Mouse (Mus musculus) midbrain, embryonic 16.5 days (tissue): ENCODE data around the gene Farp1. TPM values are rescaled to one million over a fixed set of nuclear protein-coding genes. Genes with fewer than 3 reads are reported as not detected.

Experiments used
- ATAC-seq: fragments of 200-750 bp; cut with Nextera tagmentation; 2 replicates; pipeline ENCODE4 v1.8.0; 2017; ENCODE audit warnings: moderate TSS enrichment
- H3K27ac ChIP-seq: fragments of 300-500 bp; sonication (generic); 2 replicates; pipeline ENCODE4 v1.5.1; 2014; ENCODE audit warnings: mild to moderate bottlenecking, low read length, mixed read lengths
- H3K27me3 ChIP-seq: fragments of 300-500 bp; sonication (generic); 2 replicates; pipeline ENCODE4 v1.6.1; 2014; ENCODE audit warnings: low read depth, low read length, mixed read lengths; ENCODE audit not compliant: control insufficient read depth, insufficient read depth
- H3K36me3 ChIP-seq: fragments of 300-500 bp; sonication (generic); 2 replicates; pipeline ENCODE4 v1.6.1; 2014; ENCODE audit warnings: mild to moderate bottlenecking, low read length, moderate library complexity, mixed read lengths; ENCODE audit not compliant: control insufficient read depth, insufficient read depth
- H3K4me1 ChIP-seq: fragments of 300-500 bp; sonication (generic); 2 replicates; pipeline ENCODE4 v1.6.1; 2014; ENCODE audit warnings: mild to moderate bottlenecking, low read length, mixed read lengths; ENCODE audit not compliant: control insufficient read depth, insufficient read depth
- H3K4me2 ChIP-seq: fragments of 300-500 bp; sonication (generic); 2 replicates; pipeline ENCODE4 v1.6.1; 2014; ENCODE audit warnings: mild to moderate bottlenecking, low read length, mixed read lengths
- H3K4me3 ChIP-seq: fragments of 300-500 bp; sonication (generic); 2 replicates; pipeline ENCODE4 v1.5.1; 2014; ENCODE audit warnings: low read depth, mild to moderate bottlenecking, low read length, moderate library complexity, mixed read lengths
- H3K9ac ChIP-seq: fragments of 300-500 bp; sonication (generic); 2 replicates; pipeline ENCODE4 v1.6.1; 2014; ENCODE audit warnings: low read depth, low read length, mixed read lengths
- H3K9me3 ChIP-seq: fragments of 300-500 bp; sonication (generic); replicated peaks from 2 replicates; pipeline ENCODE4 v1.6.1; 2014; ENCODE audit warnings: mild to moderate bottlenecking, low read length, mixed read lengths; ENCODE audit not compliant: control insufficient read depth, poor library complexity, severe bottlenecking
- WGBS: fragments of 180-500 bp; shearing (Covaris S2); extraction: QIAGEN DNeasy Blood & Tissue Kit; methylation state at CpG from one replicate; pipeline ENCODE4 v1.1.7; 2014; 5-methylcytosine and 5-hydroxymethylcytosine counted together
- polyA plus RNA-seq: library from polyadenylated mRNA; unstranded; fragments of >200 nt; fragmentation: Nextera tagmentation; extraction: Ambion mirVana; gene quantifications from 2 replicates; pipeline ENCODE4 v1.2.1, GENCODE M21; 2015

Gene Farp1
- polyA plus RNA-seq, 1 experiment from 2014 or later: 39.8 TPM

DNA sequence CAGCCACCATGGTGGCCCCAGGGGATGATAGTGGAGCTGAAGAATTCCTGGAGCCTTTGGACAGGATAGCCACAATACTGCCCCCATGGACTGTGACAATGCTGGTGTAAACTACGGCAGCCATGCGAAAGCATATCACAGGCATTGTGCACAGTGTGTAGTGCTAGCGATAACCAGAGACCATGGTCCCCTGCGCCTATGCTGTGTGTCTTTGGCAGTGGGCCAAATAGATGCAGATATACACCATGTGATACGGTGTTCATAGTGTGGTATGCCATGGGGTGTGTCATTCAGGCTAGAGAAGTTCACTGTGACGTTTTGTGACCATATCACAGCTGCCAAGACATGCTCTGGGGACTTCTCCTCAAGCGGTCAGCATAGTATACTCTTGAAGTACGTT is 164.8 kb downstream of the Farp1 start:
- Histone ChIP-seq H3K4me3 (no peak overlapping the region), H3K4me2 (no peak overlapping the region), H3K36me3 (no peaks in the 10 kb centered on the region), H3K9me3 (peaks cover 4% of the 10 kb centered on the region), H3K27ac (0 out of 2 replicates have a peak overlapping the region, but pooled peaks have one; percentile 50), H3K4me1 (peaks cover 19% of the 10 kb centered on the region), H3K27me3 (no peaks in the 10 kb centered on the region), H3K9ac (no peak overlapping the region)
- peak; percentile 47; the same call in 1 of the 2 replicates for ATAC-seq
- 62% methylated on average over 8 of the region's 8 CpGs for WGBS

DNA sequence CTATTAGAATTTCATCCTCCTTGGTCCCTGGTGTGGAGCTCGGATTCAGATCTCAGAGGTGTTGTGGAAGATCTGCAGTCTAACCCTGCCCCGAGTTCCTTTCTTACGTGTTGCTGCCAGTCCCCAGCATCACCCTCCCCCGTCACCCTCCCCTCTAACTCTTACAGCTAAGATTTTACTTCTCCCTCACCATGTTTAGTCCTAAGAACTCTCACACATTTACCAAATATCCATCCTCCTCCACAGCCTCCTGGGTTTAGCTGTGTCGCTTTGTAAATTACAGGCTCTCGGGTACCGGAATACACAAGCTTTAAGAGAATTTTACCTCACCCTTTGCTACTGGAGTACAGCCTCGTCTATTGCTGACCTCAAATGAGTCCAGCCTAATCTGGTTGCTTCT is 165.4 kb downstream of the Farp1 start:
- no peak overlapping the region for H3K4me2 ChIP-seq
- no peak for ATAC-seq
- no peak overlapping the region for H3K4me3 ChIP-seq
- H3K27ac ChIP-seq: no peak overlapping the region
- no peak overlapping the region for H3K9ac ChIP-seq
- peaks cover 4% of the 10 kb centered on the region for H3K9me3 ChIP-seq
- H3K36me3 ChIP-seq: no peaks in the 10 kb centered on the region
- peaks cover 19% of the 10 kb centered on the region for H3K4me1 ChIP-seq
- no peaks in the 10 kb centered on the region for H3K27me3 ChIP-seq
- WGBS: 73% methylated on average over 8 of the region's 8 CpGs

DNA sequence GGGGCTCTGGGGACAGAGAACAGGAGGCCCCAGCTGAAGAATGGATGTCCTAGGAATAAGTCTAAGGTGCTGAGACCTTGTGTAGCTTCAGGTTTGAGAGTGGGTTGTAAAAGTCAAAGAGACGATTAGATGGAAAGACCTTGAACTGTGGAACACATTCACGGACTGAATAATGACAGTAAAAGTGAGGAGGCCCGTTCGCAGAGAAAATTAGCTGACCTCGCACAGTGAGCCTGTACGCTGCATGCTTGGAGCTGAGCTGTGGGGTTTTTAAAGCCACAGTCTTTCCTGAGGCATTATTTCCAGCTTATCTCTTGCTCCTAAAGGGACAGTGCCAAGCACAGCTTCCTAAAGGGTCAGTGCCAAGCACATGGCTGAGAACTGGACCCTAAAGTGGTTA is 166.2 kb downstream of the Farp1 start:
- H3K27ac ChIP-seq: peak overlapping the region; percentile 37; the same call in 1 of the 2 replicates

DNA sequence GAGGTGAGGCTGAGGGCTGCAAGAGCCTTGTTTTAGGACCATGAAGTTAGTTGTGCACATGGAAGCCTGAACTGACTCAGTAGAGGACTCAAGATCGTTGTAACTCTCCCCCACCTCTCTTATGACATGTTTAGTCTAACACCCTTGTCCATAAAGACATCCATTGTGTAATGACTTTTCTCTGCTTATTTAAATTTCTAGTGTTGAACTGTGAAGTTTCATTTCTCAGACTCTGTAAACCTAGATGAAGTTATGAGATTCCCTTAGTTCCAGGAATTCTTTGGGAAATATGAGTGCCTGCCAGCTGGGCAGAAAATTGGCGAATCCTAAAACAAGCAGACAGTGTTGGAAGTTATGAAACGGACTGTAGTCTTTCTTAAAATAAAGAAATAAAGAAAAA is 170.5 kb downstream of the Farp1 start:
- WGBS: 87% methylated on average over 3 of the region's 3 CpGs
- no peaks in the 10 kb centered on the region for H3K9me3 ChIP-seq
- no peaks in the 10 kb centered on the region for H3K27me3 ChIP-seq
- no peak overlapping the region for H3K4me3 ChIP-seq
- no peak for ATAC-seq
- H3K4me2 ChIP-seq: no peak overlapping the region
- H3K4me1 ChIP-seq: peaks cover 7% of the 10 kb centered on the region
- H3K27ac ChIP-seq: no peak overlapping the region
- no peaks in the 10 kb centered on the region for H3K36me3 ChIP-seq
- H3K9ac ChIP-seq: no peak overlapping the region

More for the DNA sequence above, 166.2 kb downstream of the Farp1 start:
- H3K36me3 ChIP-seq: no peaks in the 10 kb centered on the region
- no peak overlapping the region for H3K9ac ChIP-seq
- no peaks in the 10 kb centered on the region for H3K27me3 ChIP-seq
- ATAC-seq: no peak
- 74% methylated on average over 6 of the region's 6 CpGs for WGBS
- H3K4me2 ChIP-seq: no peak overlapping the region
- peaks cover 19% of the 10 kb centered on the region for H3K4me1 ChIP-seq
- H3K4me3 ChIP-seq: no peak overlapping the region
- no peaks in the 10 kb centered on the region for H3K9me3 ChIP-seq

DNA sequence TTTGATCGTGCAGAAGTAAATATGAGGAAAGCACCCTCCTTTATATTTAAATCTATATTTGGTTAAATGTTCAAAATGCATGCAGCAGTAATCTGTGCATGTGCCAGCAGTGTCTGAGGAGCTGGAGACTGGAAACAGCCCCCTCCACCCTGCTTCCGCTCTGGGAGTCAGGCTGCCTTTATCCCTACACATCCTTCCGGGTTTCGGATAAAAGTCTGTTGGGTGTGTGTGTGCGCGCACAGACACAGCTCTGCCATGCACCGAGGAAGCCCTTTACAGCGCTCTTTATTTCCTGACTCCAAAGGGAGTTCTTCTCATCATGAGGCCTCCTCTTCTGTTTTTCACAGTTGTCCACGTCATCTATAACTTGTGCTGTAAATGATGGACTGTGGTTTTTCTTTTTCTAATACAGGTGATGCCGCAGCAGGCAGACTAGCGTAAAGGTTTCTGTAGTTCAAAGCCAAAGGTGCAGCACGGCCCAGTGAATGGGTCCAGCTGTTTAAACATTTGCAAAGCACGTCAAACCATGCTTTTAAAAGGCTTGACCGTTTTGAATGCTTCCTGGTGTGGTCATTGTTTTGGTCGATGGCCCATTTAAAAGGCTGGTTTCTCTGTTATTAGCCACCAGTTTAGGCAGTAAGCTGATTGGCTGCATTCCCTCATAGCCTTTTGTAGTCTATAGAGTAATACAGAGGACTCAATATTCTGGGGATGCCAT is 172.6 kb downstream of the Farp1 start:
- Histone ChIP-seq H3K4me2 (no peak overlapping the region), H3K9ac (no peak overlapping the region), H3K4me1 (no peaks in the 10 kb centered on the region), H3K4me3 (no peak overlapping the region), H3K27ac (no peak overlapping the region), H3K27me3 (no peaks in the 10 kb centered on the region), H3K9me3 (no peaks in the 10 kb centered on the region), H3K36me3 (no peaks in the 10 kb centered on the region)
- 50% methylated on average over 15 of the region's 15 CpGs for WGBS
- no peak for ATAC-seq

DNA sequence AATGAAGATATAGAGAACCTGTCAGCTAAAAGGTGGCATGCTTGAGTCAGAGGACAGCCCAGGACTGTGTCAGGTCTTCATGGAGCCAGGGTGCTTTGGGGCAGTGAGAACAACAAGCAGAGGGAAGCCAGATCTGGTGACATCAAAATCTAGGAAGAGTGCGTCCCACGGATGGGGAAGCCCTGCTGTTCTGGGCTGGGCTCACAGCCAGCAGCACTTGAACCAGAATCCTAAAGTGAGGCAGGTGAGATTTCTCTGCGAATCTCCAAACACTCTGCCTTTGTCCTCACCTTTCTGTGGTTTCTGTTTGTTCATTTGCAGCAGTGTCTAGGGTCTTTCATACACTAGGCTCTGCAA is 173.1 kb downstream of the Farp1 start:
- no peaks in the 10 kb centered on the region for H3K4me1 ChIP-seq
- H3K4me2 ChIP-seq: no peak overlapping the region
- no peak overlapping the region for H3K4me3 ChIP-seq
- no peaks in the 10 kb centered on the region for H3K36me3 ChIP-seq
- no peaks in the 10 kb centered on the region for H3K27me3 ChIP-seq
- no peak overlapping the region for H3K9ac ChIP-seq
- no peak overlapping the region for H3K27ac ChIP-seq
- no peak for ATAC-seq
- 62% methylated on average over 3 of the region's 3 CpGs for WGBS
- H3K9me3 ChIP-seq: no peaks in the 10 kb centered on the region

DNA sequence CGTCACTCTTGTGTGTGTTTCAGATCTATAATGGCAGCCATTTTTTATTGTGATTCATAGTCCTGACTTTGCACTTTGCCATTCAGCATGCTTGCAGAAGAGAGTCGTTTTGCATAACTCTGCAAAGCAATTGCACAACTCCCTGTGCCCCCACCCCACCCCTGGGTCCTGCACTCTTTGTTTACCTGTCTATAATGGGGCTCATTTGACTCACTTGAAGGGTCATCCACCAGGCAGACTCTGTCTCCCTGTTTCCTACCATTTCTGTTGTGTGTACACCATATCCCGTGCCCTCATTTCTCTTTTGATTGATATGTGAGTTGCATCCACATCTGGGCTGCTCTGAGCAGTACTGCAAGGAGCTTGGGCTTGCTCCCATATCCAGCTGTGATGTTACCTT is 175.3 kb downstream of the Farp1 start:
- Histone ChIP-seq H3K9me3 (no peaks in the 10 kb centered on the region), H3K4me3 (no peak overlapping the region), H3K4me2 (no peak overlapping the region), H3K27me3 (no peaks in the 10 kb centered on the region), H3K9ac (no peak overlapping the region), H3K27ac (no peak overlapping the region), H3K36me3 (no peaks in the 10 kb centered on the region), H3K4me1 (peaks cover 4% of the 10 kb centered on the region; the same call in 1 of the 2 replicates)
- no peak for ATAC-seq
- WGBS: 90% methylated on average over 3 of the region's 3 CpGs

DNA sequence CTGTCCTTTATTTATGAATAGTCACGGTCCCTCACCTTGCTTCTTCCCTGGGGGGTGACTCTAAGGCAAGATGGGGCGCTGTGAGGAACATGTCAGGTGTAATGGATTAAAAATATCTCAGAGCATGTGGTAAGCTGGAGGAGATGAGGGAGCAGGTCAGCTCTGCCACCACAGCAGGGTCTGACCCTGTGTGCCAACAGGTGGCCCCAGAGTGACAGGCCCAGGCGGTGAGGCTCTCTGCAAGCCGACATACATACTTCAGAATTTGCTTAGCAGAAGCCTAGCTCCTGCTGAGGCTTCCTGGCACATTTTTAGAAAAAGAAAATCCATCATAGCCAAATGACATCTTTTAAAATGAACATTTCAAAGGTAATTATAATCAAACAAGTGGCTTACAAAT is 178.7 kb downstream of the Farp1 start:
- Histone ChIP-seq H3K27ac (no peak overlapping the region), H3K27me3 (no peaks in the 10 kb centered on the region), H3K4me2 (no peak overlapping the region), H3K4me1 (peaks cover 7% of the 10 kb centered on the region), H3K9ac (no peak overlapping the region), H3K4me3 (no peak overlapping the region), H3K36me3 (no peaks in the 10 kb centered on the region), H3K9me3 (no peaks in the 10 kb centered on the region)
- no peak for ATAC-seq
- 60% methylated on average over 4 of the region's 4 CpGs for WGBS

DNA sequence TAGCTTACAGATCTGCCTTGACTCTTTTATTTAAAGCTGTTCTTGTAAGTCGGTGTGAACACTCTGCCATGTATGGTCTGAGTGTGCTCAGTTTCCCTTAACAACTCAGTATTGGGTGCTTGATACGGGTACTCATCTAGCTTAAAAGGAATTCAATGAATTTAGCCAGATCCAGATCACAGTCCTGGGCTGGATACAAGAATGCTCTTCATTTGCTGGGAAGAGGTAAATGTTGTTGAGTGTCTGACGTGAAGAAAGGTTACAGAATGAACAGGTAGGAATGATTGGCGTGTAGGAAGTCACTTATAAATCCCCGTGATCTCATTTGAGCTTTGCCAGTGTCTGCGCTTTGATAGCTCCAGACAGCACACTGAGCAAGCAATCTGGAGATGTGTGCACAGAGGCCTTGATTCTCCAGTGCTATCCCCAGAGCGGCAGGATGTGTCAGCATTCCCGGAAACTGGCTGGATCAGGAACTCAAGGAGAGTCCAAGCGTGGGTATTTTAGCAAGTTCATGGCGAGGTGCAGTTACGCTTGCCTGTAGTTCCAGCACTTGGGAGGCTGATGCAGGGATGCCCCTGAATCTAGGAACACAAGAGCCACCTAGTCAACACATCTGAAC is 179.7 kb downstream of the Farp1 start:
- Histone ChIP-seq H3K27ac (no peak overlapping the region), H3K4me3 (no peak overlapping the region), H3K4me1 (peaks cover 14% of the 10 kb centered on the region), H3K9ac (no peak overlapping the region), H3K9me3 (no peaks in the 10 kb centered on the region), H3K36me3 (no peaks in the 10 kb centered on the region), H3K27me3 (no peaks in the 10 kb centered on the region), H3K4me2 (no peak overlapping the region)
- no peak for ATAC-seq
- WGBS: 79% methylated on average over 11 of the region's 11 CpGs
